Mouse (Mus musculus): Measurements from ENCODE around the gene Gm20931.
"Not testable (repeated sequence)": the region's sequence is repeated elsewhere in the genome, so short reads cannot be mapped to it uniquely, and the experiment has no call there.

The Gm20931 gene

DNA sequence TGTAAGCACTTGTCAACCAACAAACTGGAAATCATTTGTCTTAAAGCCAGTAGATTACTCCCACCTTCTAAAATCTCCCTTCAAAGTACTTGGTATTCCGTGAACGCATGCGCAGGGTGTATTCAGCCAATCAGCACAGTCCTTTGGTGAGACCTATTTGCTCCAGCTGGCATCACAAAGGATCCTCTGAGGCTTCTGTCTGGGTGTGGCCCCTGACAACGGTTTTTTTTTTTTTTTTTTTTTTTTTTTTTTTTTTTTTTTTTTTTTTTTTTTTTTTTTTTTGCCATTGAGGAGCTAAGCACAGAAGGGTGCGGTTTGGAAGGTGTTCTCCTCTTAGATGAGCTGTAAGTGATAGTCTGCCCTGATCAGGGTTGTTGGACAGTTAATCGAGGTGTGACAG lies at the start of gene Gm20931:
Gm20931 (plus strand) TSS at position 301 of the 400 bp plus-strand sequence.
- not testable (repeated sequence) for DNase-seq

All from lung, postnatal 36 days (tissue).